Comparison of ENCODE assay signal across 30 mouse cellular contexts in genomic region chr9:23206181-23206580, GRCm38 (mm10). TPM values are rescaled to one million over a fixed set of nuclear protein-coding genes. Genes with fewer than 3 reads are reported as not detected.
DNase-seq lines count a peak whose midpoint lies in the region; ATAC-seq and TF ChIP-seq lines count a peak whose summit lies in the region.
"Had no signal": no experiment of that assay in that cellular context is flagged by ENCODE, and none has a peak within 500 bp of the region (broad histone marks: within the 10 kb centered on the region; RNA-seq: fewer than 3 reads in every experiment).

No protein-coding gene starts in this region.

- no peak overlapping the region for H3K4me3 ChIP-seq in forebrain, embryonic 16.5 days (replicated peaks; ENCODE audit: low read length)
- H3K4me3 ChIP-seq in forebrain, embryonic 15.5 days, result no peak overlapping the region
- no peak overlapping the region for H3K4me3 ChIP-seq in liver, adult 2 months (ENCODE audit: insufficient read depth, low read depth, low read length)
- no peak overlapping the region for H3K4me3 ChIP-seq in liver, embryonic 11.5 days (ENCODE audit: low read depth, low read length)
- H3K4me3 ChIP-seq in hindbrain, embryonic 10.5 days, result no peak overlapping the region
- H3K4me3 ChIP-seq: embryonic facial prominence, embryonic 10.5 days; embryonic facial prominence, embryonic 15.5 days; forebrain, embryonic 12.5 days; heart, embryonic 12.5 days; hindbrain, embryonic 15.5 days; limb, embryonic 10.5 days; limb, embryonic 15.5 days; liver, embryonic 15.5 days; midbrain, embryonic 10.5 days had no signal

- H3K27ac ChIP-seq in forebrain, embryonic 16.5 days (ENCODE audit: low read length), result no peak overlapping the region
- no peak overlapping the region for H3K27ac ChIP-seq in forebrain, embryonic 15.5 days (replicated peaks)
- H3K27ac ChIP-seq in liver, adult 2 months (replicated peaks; ENCODE audit: insufficient read depth, low read depth, low read length), result no peak overlapping the region
- no peak overlapping the region for H3K27ac ChIP-seq in liver, embryonic 11.5 days (ENCODE audit: low read depth, low read length)
- H3K27ac ChIP-seq in hindbrain, embryonic 10.5 days, result no peak overlapping the region
- H3K27ac ChIP-seq: embryonic facial prominence, embryonic 10.5 days; embryonic facial prominence, embryonic 15.5 days; forebrain, embryonic 12.5 days; hindbrain, embryonic 15.5 days; limb, embryonic 10.5 days; limb, embryonic 15.5 days; liver, embryonic 15.5 days; midbrain, embryonic 10.5 days had no signal

- TF ChIP-seq POLR2A in liver, adult 2 months (IDR thresholded peaks at IDR 0.05; ENCODE audit: extremely low read depth, insufficient read depth, low read length), result no peak

- 83% methylated on average over 5 of the region's 5 CpGs for WGBS in forebrain, embryonic 16.5 days
- WGBS in forebrain, embryonic 15.5 days, result 80% methylated on average over 5 of the region's 5 CpGs
- WGBS in liver, adult 2 months, result 79% methylated on average over 5 of the region's 5 CpGs
- WGBS in liver, embryonic 11.5 days, result 84% methylated on average over 5 of the region's 5 CpGs
- WGBS in hindbrain, embryonic 10.5 days, result 88% methylated on average over 5 of the region's 5 CpGs

- H3K9ac ChIP-seq in forebrain, embryonic 16.5 days (replicated peaks; ENCODE audit: low read depth, low read length), result no peak overlapping the region
- no peak overlapping the region for H3K9ac ChIP-seq in forebrain, embryonic 15.5 days (replicated peaks)
- no peak overlapping the region for H3K9ac ChIP-seq in liver, adult 2 months (ENCODE audit: low read depth, low read length)
- H3K9ac ChIP-seq in liver, embryonic 11.5 days (ENCODE audit: low read depth, low read length), result no peak overlapping the region
- H3K9ac ChIP-seq: embryonic facial prominence, embryonic 15.5 days; forebrain, embryonic 12.5 days; heart, embryonic 12.5 days; hindbrain, embryonic 15.5 days; limb, embryonic 15.5 days; liver, embryonic 15.5 days; lung, embryonic 14.5 days had no signal

- H3K27me3 ChIP-seq in forebrain, embryonic 16.5 days (replicated peaks; ENCODE audit: control insufficient read depth, insufficient read depth, low read length), result no peaks in the 10 kb centered on the region
- no peaks in the 10 kb centered on the region for H3K27me3 ChIP-seq in forebrain, embryonic 15.5 days
- no peaks in the 10 kb centered on the region for H3K27me3 ChIP-seq in liver, adult 2 months (ENCODE audit: control insufficient read depth, insufficient read depth, low read length)
- H3K27me3 ChIP-seq in liver, embryonic 11.5 days (replicated peaks; ENCODE audit: control insufficient read depth, insufficient read depth, low read length), result peaks cover 18% of the 10 kb centered on the region
- H3K27me3 ChIP-seq in hindbrain, embryonic 10.5 days (ENCODE audit: insufficient read depth, poor library complexity, severe bottlenecking), result peaks cover 15% of the 10 kb centered on the region
- H3K27me3 ChIP-seq: heart, embryonic 12.5 days; hindbrain, embryonic 15.5 days had no signal

- H3K36me3 ChIP-seq in forebrain, embryonic 16.5 days (ENCODE audit: control insufficient read depth, insufficient read depth), result no peaks in the 10 kb centered on the region
- H3K36me3 ChIP-seq in forebrain, embryonic 15.5 days, result no peaks in the 10 kb centered on the region
- no peaks in the 10 kb centered on the region for H3K36me3 ChIP-seq in liver, adult 2 months (ENCODE audit: control insufficient read depth, insufficient read depth, low read length)
- no peaks in the 10 kb centered on the region for H3K36me3 ChIP-seq in liver, embryonic 11.5 days (ENCODE audit: control insufficient read depth, insufficient read depth, low read length)
- no peaks in the 10 kb centered on the region for H3K36me3 ChIP-seq in hindbrain, embryonic 10.5 days
- H3K36me3 ChIP-seq: embryonic facial prominence, embryonic 10.5 days; embryonic facial prominence, embryonic 15.5 days; forebrain, embryonic 12.5 days; G1E; heart, embryonic 12.5 days; hindbrain, embryonic 15.5 days; limb, embryonic 10.5 days; limb, embryonic 15.5 days; liver, embryonic 15.5 days; midbrain, embryonic 10.5 days had no signal

- no peaks in the 10 kb centered on the region for H3K9me3 ChIP-seq in forebrain, embryonic 16.5 days (ENCODE audit: control insufficient read depth, low read length)
- no peaks in the 10 kb centered on the region for H3K9me3 ChIP-seq in forebrain, embryonic 15.5 days
- no peaks in the 10 kb centered on the region for H3K9me3 ChIP-seq in liver, embryonic 11.5 days (ENCODE audit: control insufficient read depth, low read length)
- no peaks in the 10 kb centered on the region for H3K9me3 ChIP-seq in hindbrain, embryonic 10.5 days
- H3K9me3 ChIP-seq: embryonic facial prominence, embryonic 10.5 days; embryonic facial prominence, embryonic 15.5 days; forebrain, embryonic 12.5 days; G1E; heart, embryonic 12.5 days; hindbrain, embryonic 15.5 days; limb, embryonic 10.5 days; limb, embryonic 15.5 days; liver, embryonic 15.5 days; midbrain, embryonic 10.5 days had no signal

- no peaks in the 10 kb centered on the region for H3K79me2 ChIP-seq in liver, adult 2 months (ENCODE audit: control insufficient read depth, insufficient read depth, low read length)

- H3K4me1 ChIP-seq in forebrain, embryonic 16.5 days (replicated peaks; ENCODE audit: control insufficient read depth, insufficient read depth, low read length), result peaks cover 17% of the 10 kb centered on the region
- H3K4me1 ChIP-seq in forebrain, embryonic 15.5 days, result peaks cover 18% of the 10 kb centered on the region
- H3K4me1 ChIP-seq in liver, adult 2 months (ENCODE audit: control insufficient read depth, insufficient read depth, low read length), result no peaks in the 10 kb centered on the region; the same call in 1 of the 2 replicates
- no peaks in the 10 kb centered on the region; the same call in 1 of the 2 replicates for H3K4me1 ChIP-seq in liver, embryonic 11.5 days (replicated peaks; ENCODE audit: control insufficient read depth, insufficient read depth, low read length)
- H3K4me1 ChIP-seq in hindbrain, embryonic 10.5 days (replicated peaks), result peaks cover 35% of the 10 kb centered on the region
- H3K4me1 ChIP-seq: liver, embryonic 15.5 days had no signal

- 0 out of 2 replicates have a peak, but pooled peaks have one; percentile 32 for ATAC-seq in forebrain, embryonic 16.5 days
- ATAC-seq in forebrain, embryonic 15.5 days (replicated peaks), result no peak
- no peak for ATAC-seq in liver, embryonic 11.5 days (replicated peaks; ENCODE audit: low FRiP score)

- TF ChIP-seq CTCF in liver, adult 2 months (IDR thresholded peaks at IDR 0.05; ENCODE audit: low read depth, low read length), result no peak

- peak; percentile 73 for DNase-seq in liver, adult 2 months (ENCODE audit: extremely low read depth, low read depth, low spot score)
- no peak for DNase-seq in liver, embryonic 11.5 days (ENCODE audit: low spot score)
- DNase-seq in kidney, adult 9 months, result peak; percentile 85
- DNase-seq in kidney, postnatal 36 days, result peak; percentile 35 to 72
- no peak for DNase-seq in urinary bladder, postnatal 10 days (ENCODE audit: low spot score)
- DNase-seq in hindbrain, embryonic 10.5 days (ENCODE audit: low spot score), result no peak
- DNase-seq: adrenal gland, postnatal 36 days; cerebellum, adult 8-10 months; cerebellum, postnatal 25 days; gastrocnemius, postnatal 25 days; heart, adult 18-20 months; layer of hippocampus, postnatal 36 days; lung, embryonic 14.5 days; lung, postnatal 14 days; thymus, adult 2 months; thymus, postnatal 36 days had no signal

- H3K4me2 ChIP-seq in forebrain, embryonic 16.5 days (ENCODE audit: low read length), result no peak overlapping the region
- H3K4me2 ChIP-seq in forebrain, embryonic 15.5 days (replicated peaks), result no peak overlapping the region
- H3K4me2 ChIP-seq in liver, embryonic 11.5 days, result no peak overlapping the region
- H3K4me2 ChIP-seq: embryonic facial prominence, embryonic 15.5 days; forebrain, embryonic 12.5 days; heart, embryonic 12.5 days; hindbrain, embryonic 15.5 days; limb, embryonic 15.5 days; liver, embryonic 15.5 days; lung, embryonic 14.5 days had no signal

RNA-seq across cellular contexts. Expression of gene Bmper, which starts 16.7 kb away (rescaled TPM):
- polyA plus RNA-seq in forebrain, embryonic 16.5 days (2015; fragmentation: Nextera tagmentation; extraction: Ambion mirVana), result 13.6 and 15.9 TPM in 2 replicates
- 13.7 and 17.0 TPM in 2 replicates for polyA plus RNA-seq in forebrain, embryonic 15.5 days (2015; fragmentation: Nextera tagmentation; extraction: Ambion mirVana)
- 1.2 and 2.1 TPM in 2 replicates for total RNA-seq in liver, adult 2 months (2014; rRNA removed)
- 0.23 and 0.57 TPM in 2 replicates for polyA plus RNA-seq in liver, adult 2 months (2012; rRNA removed)
- 1.6 and 2.2 TPM in 2 replicates for polyA plus RNA-seq in liver, embryonic 11.5 days (2014; fragmentation: Nextera tagmentation; extraction: Ambion mirVana)
- polyA plus RNA-seq in hindbrain, embryonic 10.5 days (2016; fragmentation: Nextera tagmentation; extraction: Ambion mirVana), result 1.6 and 3.1 TPM in 2 replicates
- total RNA-seq: hematopoietic stem cell, adult 5-6 weeks; megakaryocyte progenitor cell, adult 5-6 weeks had no signal
- polyA plus RNA-seq: G1E had no signal

Comparison
In these comparisons a context has a peak if more than half of its experiments do, and no peak if none do; other contexts are left out.
1. DNase-seq: peak in liver, adult 2 months (single experiment), kidney, adult 9 months (single experiment) and kidney, postnatal 36 days (2 of 2); none in liver, embryonic 11.5 days (single experiment), urinary bladder, postnatal 10 days (single experiment) and hindbrain, embryonic 10.5 days (single experiment).